Mouse (Mus musculus): ENCODE results near the gene Sdad1.

Sdad1 gene

GRCm38 (mm10) chr5:92239333-92240232 lies 70.7 kb downstream of the Sdad1 start:
- DNase-seq (ENCODE audit: low spot score), result peak; percentile 83

DNA sequence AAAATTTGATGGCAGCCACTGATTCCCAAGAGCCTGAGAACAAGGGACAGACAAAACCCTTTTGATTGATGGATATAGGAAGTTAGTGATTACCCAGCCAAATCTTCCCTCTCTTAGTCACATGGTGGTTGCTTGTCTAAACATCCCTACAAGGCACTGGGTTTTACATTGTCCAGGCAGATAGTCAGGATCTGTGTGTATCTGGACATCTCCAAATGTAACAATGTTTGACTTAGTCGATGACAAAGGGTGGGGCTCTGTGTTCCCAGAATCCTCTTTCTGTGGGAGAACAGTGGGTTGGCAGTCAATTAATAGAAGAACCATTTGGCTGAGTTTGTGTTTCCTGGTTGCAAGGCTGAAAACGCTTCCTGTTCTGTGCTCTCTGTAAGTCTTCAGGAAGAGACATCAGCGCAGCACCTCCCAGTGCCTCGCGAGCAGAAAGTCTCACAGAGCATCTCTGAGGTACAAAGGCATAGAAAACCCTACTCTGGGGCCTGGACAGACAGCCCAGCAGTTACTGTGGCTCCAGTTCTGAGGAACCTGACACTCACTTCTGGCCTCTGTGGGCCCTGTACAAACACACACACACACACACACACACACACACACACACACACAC lies 75.2 kb downstream of the Sdad1 start:
- DNase-seq (ENCODE audit: low spot score), result no peak
